Mouse (Mus musculus): ENCODE measurements at regions not wholly inside any gene's neighbourhood (a gene's known extent, or its start where the extent isn't known, plus 50 kb on each side); places are given as distances from the start of the nearest gene placed in this dataset.

DNA sequence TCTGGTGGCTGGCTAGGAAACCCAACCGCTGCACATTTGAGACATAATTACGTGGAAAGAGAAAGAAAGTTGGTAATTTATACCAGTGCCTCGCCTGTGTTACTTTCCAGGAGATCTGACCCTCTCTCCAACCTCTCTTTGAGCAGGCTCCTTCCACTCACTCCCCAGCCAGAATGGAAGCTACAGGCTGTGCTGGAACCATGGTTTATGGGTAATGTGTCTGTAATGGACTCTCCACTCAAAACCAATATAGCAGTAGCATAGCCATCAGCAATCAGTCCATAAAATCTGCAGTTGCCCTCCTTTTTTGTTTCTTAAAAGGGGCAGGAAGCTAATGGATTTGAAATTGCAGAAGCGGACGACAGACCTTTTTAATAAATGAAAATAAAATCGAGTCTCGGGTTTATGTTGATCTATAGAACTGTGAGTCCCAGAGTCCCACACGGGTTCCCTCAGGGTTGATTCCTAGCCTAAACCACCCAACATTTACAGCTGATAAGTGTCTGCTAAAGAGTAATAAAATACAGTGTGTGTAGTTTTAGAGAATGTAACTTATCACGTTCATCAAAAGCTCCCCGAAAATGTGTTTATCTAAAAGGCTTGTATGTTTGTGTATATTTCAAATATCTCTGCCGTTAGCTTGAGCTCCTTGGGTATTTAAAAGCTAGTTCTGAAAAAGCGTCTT is 656.6 kb upstream of the Sox9 start:
- no peak for DNase-seq

DNA sequence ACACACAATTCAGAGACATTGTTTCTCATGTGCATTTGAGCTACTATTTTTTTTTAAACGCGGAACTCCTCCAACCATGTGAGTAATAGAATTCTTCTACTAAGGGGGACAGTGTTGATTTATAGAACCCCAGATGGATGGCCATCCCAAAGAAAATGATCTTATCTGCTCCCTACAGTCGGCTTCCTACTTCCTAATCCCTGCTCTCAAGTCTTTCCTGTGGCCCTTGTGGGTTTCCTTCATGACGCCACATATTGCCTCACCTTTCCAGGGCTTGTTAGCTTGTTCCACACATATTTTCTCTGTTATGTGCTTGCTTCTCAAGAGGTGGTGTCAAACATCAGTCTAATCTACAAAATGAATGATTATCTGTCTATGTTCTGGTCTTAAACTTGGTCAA is 651.9 kb upstream of the Sox9 start:
- DNase-seq, result no peak

DNA sequence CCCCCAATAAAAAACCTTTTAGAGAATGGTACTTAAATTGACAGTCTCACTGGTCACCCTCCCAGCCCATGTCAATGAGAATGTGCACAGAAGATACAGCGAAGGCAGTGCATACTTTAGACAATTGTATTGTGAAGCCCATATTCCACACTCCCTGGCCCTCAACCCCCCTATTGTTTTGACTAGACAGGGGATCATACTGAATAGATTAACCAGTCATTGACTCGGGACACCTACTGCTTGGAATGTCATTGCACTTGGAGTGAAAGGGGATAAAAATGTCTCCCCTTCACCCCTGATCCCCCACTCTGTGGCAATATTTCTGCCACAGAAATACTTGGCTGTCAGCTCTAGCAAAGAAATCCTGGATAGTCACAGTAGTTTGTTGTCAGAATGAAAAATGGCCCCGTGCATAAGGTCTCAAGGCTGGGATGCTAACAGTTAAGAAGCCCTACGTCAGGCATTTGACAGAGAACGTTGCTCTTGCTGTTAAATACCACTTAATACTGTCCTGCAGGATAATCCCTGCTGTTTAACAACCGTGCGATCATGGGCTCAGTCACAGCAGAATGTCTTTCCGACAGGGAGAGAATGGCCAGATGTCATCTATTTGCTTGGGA is 644.5 kb upstream of the Sox9 start:
- no peak for DNase-seq

DNA sequence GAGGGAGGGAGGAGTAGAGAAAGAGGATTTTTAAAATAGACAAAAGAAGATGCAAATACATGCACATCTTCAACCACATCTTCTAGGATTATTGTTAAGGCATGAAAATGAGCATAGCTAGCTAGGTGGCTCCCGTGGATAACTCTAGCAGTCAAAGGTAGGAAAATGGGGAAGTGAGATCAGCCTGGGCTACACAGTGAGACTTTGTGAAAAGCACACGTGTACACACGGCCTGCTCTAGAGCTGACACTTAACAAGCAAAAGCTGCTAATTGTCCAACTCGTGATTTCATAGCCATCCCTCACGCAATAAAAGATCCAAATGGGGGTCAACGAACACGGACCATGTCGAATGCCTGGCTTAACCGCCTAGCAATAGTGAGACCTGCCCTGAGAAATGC is 642.0 kb upstream of the Sox9 start:
- DNase-seq, result no peak

DNA sequence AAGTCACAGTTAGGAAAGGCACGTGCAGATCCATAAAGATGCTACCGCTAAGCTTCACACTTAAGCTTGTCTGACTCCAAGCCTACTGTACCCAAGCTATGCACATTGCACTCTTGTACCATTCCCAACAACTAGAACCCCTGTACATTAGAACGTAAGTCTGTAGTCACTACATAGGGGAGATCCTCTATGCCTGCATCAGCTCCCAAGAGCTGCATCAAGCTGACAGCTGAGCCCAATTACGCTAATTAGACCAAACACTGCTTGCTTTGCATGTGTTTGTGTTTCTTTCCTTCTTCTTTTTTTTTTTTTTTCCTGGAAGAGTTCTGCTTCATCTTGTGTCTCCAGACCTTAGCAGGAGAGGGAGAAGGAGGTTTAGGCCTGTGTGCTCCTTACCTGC is 641.5 kb upstream of the Sox9 start:
- no peak for DNase-seq

DNA sequence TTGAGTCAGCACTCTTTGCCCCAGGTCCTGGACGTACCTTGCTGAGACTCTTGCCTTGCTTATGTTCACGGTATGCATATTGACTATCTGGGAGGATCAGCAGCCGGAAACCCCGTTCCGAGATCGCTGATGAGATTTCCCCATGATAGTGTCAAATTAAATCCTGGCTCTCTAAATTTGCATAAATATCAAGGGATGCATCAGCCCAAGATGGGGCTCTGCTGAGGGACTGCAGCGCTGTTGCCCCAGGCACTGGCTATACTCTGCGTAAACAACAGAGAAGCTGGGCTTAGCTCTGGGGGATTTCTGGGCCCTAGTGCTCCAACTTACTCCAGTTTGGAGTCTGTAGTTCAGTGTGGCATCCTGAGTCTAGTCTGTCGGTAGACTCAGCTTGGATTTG is 641.1 kb upstream of the Sox9 start:
- DNase-seq, result no peak

DNA sequence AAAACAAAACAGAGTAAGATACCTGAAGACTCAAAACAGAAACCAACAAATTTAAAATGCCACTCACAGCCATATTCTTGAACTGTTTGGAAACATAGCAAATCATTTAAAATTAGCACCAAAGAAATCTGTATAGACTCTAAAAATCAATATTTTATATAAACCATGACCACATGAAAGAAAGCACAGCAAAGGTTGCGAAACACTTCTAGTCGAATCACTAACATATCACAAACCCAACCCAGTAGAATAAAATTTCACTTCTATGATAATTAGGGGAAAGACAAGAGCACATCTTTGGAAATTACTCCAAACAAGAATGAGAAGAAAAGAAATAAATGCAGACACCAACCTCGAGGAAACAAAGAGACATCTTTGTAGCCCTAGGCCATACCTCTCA is 630.0 kb upstream of the Sox9 start:
- no peak for DNase-seq

DNA sequence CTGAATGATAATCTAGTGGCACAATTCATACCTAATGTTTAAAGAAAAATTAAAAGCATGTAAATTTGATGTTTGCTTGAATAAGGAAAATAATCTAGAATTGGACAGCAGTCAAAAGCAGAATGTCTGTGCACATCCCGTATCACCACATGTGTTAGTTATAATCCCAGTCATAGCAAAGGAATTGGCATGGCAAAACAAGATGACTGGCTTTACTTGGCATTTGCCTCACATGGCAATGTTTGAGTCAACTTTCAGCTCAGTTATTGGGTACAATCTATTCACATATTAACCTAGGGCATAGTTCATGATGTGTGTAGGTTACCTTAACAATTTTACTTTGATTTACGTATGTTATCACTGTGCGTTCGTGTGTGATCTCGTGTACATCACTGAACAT is 628.8 kb upstream of the Sox9 start:
- no peak for DNase-seq

DNA sequence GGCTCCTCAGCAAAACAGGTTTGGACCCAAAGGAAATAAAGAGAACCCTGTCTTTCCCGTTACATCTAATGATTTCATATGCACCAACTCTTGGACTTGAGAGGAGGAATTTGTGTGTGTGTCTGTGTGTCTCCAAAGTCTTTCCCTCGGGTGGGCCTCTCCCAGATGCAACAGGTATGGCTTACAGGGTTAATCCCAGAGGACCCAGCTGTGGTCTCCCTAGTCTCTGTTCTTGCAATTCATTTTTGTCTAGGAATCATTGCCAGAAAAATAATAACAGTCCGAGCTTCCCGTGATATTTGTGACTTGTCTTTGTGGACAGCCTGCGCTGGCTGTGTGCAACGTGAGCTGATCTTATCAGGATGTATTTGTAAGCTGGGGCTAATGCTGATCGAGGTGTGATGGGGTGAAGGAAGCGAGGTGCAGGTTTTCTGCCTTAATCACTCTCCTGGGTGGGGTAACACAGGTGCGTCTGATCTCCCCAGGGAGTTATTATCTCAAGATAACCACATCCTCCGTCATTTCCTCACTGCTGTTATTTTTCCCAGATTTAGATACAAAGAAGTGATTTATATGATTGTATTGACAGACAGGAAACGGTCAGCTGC is 627.2 kb upstream of the Sox9 start:
- no peak for DNase-seq

DNA sequence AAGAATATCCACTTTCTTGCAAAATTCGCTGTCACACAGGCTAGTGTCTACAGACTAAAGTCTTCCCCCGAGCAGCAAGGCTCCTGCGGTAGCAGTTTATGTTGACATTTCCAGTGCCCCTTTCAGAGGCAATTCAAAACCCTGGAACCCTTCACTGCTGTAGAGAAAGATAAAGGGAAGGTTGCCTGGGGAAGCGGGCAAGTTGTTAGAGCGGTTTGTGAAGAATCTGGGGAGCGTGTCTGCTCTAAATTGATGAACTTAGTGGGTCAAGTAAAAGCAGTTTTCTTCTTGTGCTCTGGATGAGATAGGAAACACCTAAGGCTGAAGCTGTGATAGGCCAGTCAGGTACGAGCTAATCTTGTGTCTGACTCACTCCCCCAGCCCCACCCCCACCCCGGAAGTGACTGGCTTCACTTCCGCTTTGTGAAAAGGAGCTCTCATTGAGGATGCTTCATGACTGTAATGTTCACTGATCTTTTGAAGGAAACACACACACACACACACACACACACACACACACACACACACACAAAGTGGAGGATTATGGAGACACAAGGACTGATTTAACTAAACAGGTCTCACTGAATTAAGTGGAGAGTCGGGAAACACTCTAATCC is 626.6 kb upstream of the Sox9 start:
- no peak for DNase-seq

DNA sequence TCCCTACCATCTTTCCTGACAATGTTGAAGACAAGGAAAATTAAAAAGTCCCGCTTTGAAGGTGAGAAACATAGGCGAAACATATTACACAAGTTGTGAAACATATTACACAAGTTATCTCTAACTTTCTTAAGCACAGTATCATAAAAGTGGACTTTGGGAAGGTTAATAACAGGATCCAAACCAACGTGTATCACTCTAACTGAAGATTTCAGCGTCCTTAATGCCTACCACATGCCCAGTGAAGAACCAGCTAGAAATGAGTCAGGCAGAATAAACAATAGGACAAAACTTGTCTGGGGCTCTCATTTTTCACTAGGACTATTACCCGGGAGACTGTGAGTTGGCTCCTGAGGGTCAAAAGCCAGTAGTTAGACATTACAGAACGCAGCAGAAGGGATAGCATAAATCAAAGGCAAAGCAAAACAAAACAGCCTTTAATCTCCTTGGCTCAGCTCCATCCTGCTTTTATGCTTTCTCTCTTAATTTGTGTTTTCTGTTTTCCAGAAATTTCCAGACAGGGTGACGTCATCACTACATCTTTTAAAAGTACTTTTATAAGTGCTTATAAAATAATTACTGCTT is 618.3 kb upstream of the Sox9 start:
- DNase-seq, result peak; percentile 32

DNA sequence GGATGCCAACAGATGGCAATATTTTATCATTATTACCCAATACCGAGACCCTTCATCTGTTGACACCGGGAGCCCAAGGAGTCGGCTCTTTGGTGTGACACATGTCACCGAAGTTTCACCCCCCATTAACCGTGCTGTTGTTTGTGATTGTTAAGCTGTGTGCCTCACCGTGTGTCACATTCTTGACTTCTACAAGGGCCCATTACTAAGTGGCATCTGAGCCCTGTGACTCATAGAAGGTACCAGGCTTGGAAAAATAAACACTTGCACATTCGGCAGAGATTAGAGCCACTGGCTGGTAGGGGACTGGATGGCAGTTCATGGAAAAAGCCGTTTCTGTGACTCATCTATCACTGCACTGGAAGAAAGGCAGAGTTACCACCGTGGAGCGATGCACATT is 608.4 kb upstream of the Sox9 start:
- DNase-seq, result peak; percentile 67

DNA sequence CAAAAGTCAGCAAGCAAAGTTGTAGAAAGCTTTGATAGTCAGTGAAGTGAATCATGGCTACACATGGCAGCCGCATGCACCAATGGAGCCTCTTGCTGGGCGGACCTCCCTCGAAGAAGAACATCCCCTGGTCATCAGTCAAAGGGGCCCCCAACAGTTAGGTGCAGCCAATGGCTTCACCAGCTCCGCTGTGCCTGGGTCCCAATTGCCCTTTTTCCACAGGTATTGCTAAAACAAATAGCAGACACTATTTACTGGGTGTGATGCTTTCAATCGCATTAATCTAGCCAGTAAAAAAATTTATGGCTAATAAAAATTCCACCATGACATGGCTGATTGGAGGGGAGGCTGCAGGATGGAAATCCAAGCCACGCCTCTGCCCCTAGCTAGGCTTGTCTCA is 606.7 kb upstream of the Sox9 start:
- no peak for DNase-seq

DNA sequence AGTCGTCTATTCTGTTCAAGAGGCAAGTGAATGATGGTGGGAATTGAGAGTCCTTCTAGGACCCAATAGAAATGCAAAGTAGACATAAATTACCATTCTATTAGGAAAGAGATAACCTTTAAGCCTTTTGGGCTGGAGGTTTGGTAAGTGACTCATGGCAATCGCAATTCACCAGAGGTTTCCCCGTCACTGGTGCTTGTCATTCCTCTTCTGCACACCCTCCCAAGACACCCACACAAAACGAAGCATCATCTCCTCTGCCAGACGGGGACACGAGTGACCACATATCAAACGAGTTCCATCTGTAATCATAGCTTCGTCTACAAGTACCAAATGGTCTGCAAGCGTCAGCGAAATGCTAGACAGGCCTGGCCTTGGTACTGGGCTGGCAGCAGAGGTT is 601.4 kb upstream of the Sox9 start:
- DNase-seq, result peak; percentile 17

DNA sequence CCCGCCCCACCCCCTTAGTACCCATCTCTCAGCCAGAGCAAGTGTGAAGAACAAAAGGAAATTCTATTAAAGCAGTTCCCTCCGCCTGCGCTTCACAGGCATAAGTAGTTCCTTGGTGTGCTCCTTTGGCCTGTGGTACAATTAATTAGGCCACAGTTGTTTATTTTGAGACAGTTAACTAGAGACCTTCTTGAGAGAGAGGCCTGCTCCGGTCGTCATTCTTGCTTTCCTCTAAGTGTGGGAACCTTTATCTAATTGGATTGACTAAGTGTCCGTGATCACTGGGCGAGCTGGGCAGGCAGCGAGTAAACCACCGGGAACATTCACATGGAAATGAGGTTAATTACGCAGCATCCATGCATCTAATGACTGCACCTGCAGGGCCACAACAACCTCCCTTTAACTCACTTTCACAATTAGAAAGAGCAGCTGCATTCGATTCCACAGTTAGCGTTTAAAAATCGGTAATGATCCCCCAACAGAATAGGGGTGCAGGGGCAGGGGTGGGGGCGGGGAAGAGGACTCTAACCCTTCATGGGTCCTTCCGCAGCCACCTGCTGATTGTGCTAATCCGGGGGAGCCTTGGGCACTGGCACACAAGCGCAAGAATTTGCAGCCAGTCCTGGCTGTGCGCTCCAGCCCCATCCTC is 584.3 kb upstream of the Sox9 start:
- DNase-seq, result no peak

DNA sequence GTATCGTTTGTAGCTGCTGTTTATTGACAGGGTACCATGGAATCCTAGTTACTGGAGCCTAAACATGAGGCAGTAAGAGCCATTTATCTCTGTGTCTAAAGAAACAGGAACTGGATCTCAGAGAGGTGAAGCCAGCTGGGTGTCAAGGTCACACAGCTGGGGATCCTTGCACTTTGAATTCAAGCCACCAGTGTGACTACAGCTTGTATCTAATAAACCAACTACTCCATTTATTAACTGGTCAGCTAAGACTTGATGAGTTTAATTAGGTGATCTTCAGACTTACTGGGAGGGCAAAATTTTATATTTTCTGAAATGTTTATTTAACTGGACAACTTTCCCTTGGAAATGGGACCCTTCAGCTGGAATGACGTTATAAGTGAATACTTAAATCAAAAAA is 577.5 kb upstream of the Sox9 start:
- DNase-seq, result no peak

DNA sequence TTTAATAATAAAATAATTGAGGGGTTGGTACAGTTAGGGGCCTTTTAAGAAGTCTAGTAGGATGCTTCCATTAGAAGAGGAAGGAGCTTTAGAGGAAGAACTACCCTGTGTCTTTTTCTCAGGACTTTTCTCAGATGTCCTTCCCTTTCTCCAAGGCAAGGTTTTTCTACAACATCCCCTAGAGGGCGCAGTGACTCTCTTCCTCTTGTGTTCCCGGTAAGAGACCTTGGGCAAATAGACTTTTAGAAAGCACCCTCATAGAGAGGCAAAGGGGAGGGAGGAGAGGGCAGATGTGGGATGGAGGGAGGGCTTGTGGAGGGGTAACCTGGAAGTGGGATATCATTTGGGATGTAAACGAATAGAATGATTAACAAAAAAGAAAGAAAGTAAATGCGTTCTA is 572.6 kb upstream of the Sox9 start:
- DNase-seq, result peak; percentile 65

DNA sequence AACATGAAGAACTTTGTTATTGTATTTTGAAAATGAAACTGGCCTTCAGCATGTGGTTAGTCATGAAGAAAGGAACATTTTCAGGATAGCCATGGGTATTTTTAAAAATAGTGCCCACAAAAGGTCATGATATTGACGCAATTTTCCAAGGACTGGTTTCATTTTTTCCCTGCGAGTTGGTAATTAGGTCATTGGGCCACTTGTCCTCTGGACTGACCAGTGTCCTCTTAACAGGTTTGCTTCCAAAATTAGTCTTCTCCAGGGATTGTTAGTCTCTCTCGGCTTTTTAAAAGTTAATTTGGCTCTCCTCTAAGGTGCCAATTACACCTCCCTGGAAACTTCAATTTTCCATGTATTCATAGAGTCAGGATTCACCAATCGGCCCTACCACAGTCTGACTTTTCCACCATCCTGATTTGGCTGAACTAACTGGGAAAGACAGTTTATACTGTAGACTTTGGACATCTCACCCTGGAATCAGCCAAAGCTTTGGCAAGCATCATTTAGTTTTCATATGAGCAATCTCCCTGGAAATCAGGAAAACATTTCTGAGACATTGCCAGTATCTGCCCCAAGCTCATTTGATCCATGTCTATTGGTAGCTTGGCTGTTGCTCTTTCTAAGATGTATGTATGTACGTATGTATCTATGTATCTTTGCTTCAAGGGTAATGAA is 562.8 kb upstream of the Sox9 start:
- peak; percentile 52 for DNase-seq

DNA sequence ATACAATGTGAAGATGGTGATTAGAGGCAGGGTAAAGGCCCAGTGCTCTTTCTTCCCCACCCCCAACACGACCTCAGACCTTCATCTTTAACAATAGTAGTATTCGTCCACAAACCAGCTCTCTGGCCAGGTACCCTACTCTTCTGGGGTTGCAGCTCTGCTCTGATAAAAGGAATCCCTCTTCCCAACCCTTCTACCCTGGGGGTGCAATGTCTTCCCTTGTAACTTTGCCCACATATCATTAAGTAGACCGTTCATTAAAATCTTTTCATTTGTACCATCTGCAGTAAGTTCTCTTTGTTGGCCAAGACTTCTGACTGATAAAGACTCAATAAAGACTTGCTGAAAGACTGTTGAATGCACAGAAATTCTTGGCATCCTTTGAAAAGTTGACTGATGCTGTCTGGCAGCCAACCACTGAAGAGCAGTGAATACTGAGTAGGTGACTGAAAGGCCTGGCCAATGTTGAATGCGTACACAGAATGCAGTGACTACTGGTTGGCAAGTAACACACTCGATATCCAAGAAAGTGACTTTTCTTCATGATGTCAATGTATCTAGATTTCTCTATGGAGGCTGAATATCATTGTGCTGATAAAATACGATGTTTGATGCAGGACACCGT is 547.4 kb upstream of the Sox9 start:
- DNase-seq, result no peak

DNA sequence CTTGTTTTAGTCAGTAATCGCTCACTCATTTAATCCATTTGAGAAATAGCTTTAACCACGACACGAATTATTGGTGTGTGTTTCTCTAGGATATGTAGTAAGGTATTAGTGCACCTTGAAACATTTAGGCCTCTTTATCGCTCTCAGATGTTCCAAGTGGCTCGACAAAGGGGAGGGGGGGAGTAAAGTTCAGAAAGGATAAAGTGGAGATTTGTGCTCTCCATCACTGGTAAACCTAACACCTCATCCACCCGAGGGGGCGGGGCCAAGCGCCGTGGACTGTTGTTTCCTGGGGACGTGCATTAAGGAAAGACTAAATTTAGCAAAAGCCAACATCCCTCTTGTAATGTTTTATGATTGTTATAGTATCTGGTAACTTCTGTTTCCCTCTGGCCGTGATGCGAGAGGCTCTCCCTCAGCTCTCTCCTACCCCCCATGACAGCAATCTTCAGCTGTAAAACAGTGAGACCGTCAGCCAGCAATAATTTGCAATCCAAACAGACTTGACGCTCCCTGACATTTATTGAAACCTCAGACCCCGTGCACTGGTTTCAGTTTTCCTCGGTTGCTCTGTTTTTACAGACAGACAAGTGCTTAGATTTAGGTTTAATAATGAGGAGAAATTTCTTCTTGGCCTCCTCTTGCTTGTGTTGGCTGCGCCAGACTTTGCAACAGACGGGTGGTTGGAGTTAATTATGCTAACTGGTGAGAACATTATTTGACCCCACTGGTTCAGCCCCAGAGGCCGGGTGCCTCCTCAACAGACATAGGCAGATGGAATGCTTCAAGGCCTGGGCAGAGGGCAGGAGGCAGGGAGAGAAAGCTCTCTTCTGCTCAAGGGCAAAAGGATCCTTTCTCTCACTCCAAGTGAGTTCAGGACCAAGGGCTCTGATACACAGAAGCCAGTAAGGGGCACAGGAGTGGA is 542.8 kb upstream of the Sox9 start:
- no peak for DNase-seq
